Mouse (Mus musculus) small intestine, adult 2 months (tissue): ENCODE measurements around the gene Eepd1. TPM values are rescaled to one million over a fixed set of nuclear protein-coding genes. Genes with fewer than 3 reads are reported as not detected.

Experiments
- H3K27ac ChIP-seq: fragments of 200-500 bp; 2 replicates; pipeline ENCODE4 v1.5.1; 2012; ENCODE audit warnings: low read depth, low read length, control low read depth, inconsistent platforms; ENCODE audit not compliant: insufficient read depth
- H3K27me3 ChIP-seq: fragments of 200-500 bp; 2 replicates; pipeline ENCODE4 v1.6.1; 2012; ENCODE audit warnings: mild to moderate bottlenecking, moderate library complexity, low read length, inconsistent platforms; ENCODE audit not compliant: control insufficient read depth, insufficient read depth
- H3K36me3 ChIP-seq: fragments of 200-500 bp; 2 replicates; pipeline ENCODE4 v1.6.1; 2012; ENCODE audit warnings: mild to moderate bottlenecking, low read length, control low read depth, inconsistent platforms; ENCODE audit not compliant: control insufficient read depth, insufficient read depth
- H3K4me1 ChIP-seq: fragments of 200-500 bp; 2 replicates; pipeline ENCODE4 v1.6.1; 2012; ENCODE audit warnings: low read length, inconsistent platforms, mixed read lengths; ENCODE audit not compliant: control insufficient read depth, insufficient read depth, insufficient read length
- H3K4me3 ChIP-seq: fragments of 200-500 bp; 2 replicates; pipeline ENCODE4 v1.5.1; 2012; ENCODE audit warnings: low read depth, mild to moderate bottlenecking, control low read depth, inconsistent platforms, low read length, moderate library complexity
- CTCF ChIP-seq: fragments of 200-500 bp; IDR thresholded peaks from 2 replicates; pipeline ENCODE4 v1.5.1; 2012; ENCODE audit warnings: low read depth, mild to moderate bottlenecking, control low read depth, inconsistent platforms, low read length, moderate library complexity, mixed read lengths; ENCODE audit not compliant: insufficient replicate concordance, insufficient read length; ENCODE audit errors: extremely low read depth
- POLR2A ChIP-seq: fragments of 200-500 bp; IDR thresholded peaks from 2 replicates; pipeline ENCODE4 v1.6.1; 2012; ENCODE audit warnings: low read depth, mild to moderate bottlenecking, control low read depth, inconsistent platforms, low read length, moderate library complexity
- WGBS: fragments of 180-500 bp; shearing (Covaris S2); methylation state at CpG from one replicate; pipeline ENCODE4 v1.1.7; 2018; 5-methylcytosine and 5-hydroxymethylcytosine counted together
- polyA plus RNA-seq: library from polyadenylated mRNA; depleted of rRNA; stranded (reverse); fragments of >200 nt; gene quantifications from 2 replicates; pipeline ENCODE4 v1.2.3, GENCODE M21; 2012

Eepd1 gene
- polyA plus RNA-seq, 1 experiment: 22.7 TPM

GRCm38 (mm10) chr9:25563806-25564205 lies 82.5 kb downstream of the Eepd1 start:
- Histone ChIP-seq H3K36me3 (peaks cover 1% of the 10 kb centered on the region; the same call in 1 of the 2 replicates), H3K4me1 (peaks cover 7% of the 10 kb centered on the region; the same call in 1 of the 2 replicates), H3K27me3 (no peaks in the 10 kb centered on the region), H3K4me3 (no peak overlapping the region), H3K27ac (peak overlapping the region; percentile 68; the same call in 1 of the 2 replicates)
- TF ChIP-seq POLR2A: no peak
- TF ChIP-seq CTCF: no peak
- 77% methylated on average over 4 of the region's 4 CpGs for WGBS

DNA sequence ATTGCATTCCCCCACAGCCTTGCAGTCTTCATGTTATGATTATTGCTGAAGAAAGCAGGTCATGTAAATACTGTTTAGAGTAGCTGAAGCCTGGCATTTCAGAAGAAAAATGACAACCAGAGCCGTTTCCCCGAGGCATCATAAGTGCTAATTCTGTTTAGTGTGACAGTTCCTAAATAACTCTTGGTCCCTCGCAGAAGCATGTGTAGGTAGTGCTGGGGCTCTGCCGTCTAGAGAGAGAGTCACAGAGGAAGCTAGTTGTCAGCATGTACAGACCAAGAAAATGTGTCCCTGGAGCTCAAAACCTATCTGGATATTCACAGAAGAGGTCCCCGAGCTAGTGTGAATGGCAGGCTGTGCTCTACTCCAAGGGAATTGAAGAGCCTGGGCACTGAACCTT lies 85.7 kb downstream of the Eepd1 start:
- H3K27ac ChIP-seq: no peak overlapping the region
- H3K4me3 ChIP-seq: no peak overlapping the region
- H3K36me3 ChIP-seq: no peaks in the 10 kb centered on the region
- TF ChIP-seq POLR2A (no peak), CTCF (no peak)
- WGBS: 81% methylated on average over 5 of the region's 5 CpGs
- no peaks in the 10 kb centered on the region for H3K27me3 ChIP-seq
- H3K4me1 ChIP-seq: peaks cover 9% of the 10 kb centered on the region; the same call in 1 of the 2 replicates

DNA sequence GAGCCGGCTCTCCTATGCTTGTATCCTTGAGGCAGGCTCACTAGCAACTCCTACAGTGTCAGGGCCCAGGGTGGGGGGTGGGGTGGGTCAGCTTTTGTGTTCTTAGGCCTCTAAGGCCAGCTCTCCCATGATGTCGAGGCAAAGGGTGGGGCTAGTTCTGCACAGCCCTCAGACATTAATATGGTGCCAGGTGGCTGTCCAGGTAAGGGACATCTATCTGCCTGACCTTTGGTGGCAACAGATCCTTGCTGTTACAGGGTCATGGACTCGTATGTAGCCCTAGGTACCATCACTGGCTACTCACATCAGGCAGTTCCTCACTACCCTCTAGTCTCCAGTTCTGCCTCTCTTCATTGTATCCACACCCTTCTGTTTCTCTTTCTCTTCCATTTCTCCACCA lies 87.4 kb downstream of the Eepd1 start:
- peaks cover 6% of the 10 kb centered on the region; the same call in 1 of the 2 replicates for H3K4me1 ChIP-seq
- H3K36me3 ChIP-seq: no peaks in the 10 kb centered on the region
- WGBS: 75% methylated on average over 3 of the region's 3 CpGs
- no peaks in the 10 kb centered on the region for H3K27me3 ChIP-seq
- H3K27ac ChIP-seq: no peak overlapping the region
- TF ChIP-seq CTCF: no peak
- no peak for TF ChIP-seq POLR2A
- H3K4me3 ChIP-seq: no peak overlapping the region

DNA sequence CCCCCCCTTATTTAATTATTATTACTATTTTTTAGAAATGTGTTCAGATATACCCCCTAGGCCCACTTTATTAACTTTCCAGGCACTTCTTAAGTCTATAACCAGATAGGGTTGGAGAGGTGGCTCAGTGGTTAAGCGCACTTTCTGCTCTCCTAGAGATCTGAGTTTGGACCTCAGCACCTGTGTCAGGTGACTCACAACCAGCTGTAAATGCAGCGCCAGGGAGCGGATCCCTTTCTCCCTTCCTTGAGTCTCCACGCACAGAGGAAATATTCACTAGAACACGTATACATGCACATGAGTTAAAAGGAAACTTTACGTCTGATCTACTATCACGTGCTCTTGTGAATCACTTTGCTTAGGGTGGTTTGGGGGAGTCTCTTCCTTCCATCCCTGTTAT lies 88.7 kb downstream of the Eepd1 start:
- Histone ChIP-seq H3K27me3 (no peaks in the 10 kb centered on the region), H3K4me1 (peaks cover 2% of the 10 kb centered on the region; the same call in 1 of the 2 replicates), H3K36me3 (no peaks in the 10 kb centered on the region), H3K4me3 (no peak overlapping the region), H3K27ac (no peak overlapping the region)
- WGBS: 89% methylated on average over 7 of the region's 7 CpGs
- no peak for TF ChIP-seq POLR2A
- TF ChIP-seq CTCF: no peak

DNA sequence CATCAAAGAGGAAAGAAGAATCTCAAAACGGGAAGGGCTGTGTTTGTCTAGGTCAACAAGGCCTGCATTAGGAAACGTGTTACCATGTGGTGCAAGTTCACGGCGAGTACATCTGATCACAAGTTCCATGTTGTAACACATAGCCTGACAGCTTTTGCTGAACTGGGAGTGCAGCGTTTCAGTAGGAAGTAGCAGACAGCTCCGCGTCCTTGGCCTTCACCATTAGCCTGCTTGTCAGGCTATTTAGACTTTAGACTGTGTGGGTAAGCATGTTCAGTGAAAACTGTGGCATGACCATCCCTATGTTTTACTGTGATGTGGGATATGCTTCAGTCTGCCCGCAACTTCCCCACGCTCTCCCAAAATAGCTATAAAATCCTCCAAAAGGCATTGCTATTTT lies 89.1 kb downstream of the Eepd1 start:
- no peak for TF ChIP-seq POLR2A
- no peak for TF ChIP-seq CTCF
- H3K27me3 ChIP-seq: no peaks in the 10 kb centered on the region
- H3K4me3 ChIP-seq: no peak overlapping the region
- H3K4me1 ChIP-seq: peaks cover 2% of the 10 kb centered on the region; the same call in 1 of the 2 replicates
- no peaks in the 10 kb centered on the region for H3K36me3 ChIP-seq
- H3K27ac ChIP-seq: no peak overlapping the region
- 76% methylated on average over 9 of the region's 9 CpGs for WGBS

- Histone ChIP-seq H3K4me3 (no peak overlapping the region), H3K36me3 (no peaks in the 10 kb centered on the region), H3K27me3 (no peaks in the 10 kb centered on the region), H3K4me1 (peaks cover 2% of the 10 kb centered on the region; the same call in 1 of the 2 replicates), H3K27ac (no peak overlapping the region)
- 31% methylated on average over 2 of the region's 2 CpGs for WGBS
- TF ChIP-seq CTCF (no peak), POLR2A (no peak)
These were observed 90.0 kb downstream of the Eepd1 start for GRCm38 (mm10) chr9:25571381-25571780.

GRCm38 (mm10) chr9:25573753-25574152 lies 92.4 kb downstream of the Eepd1 start:
- no peak overlapping the region for H3K27ac ChIP-seq
- 69% methylated on average over 7 of the region's 7 CpGs for WGBS
- no peaks in the 10 kb centered on the region for H3K27me3 ChIP-seq
- H3K4me1 ChIP-seq: peaks cover 13% of the 10 kb centered on the region; the same call in 1 of the 2 replicates
- no peak overlapping the region for H3K4me3 ChIP-seq
- no peaks in the 10 kb centered on the region for H3K36me3 ChIP-seq
- TF ChIP-seq CTCF: no peak
- no peak for TF ChIP-seq POLR2A
